Mouse (Mus musculus) heart, postnatal 0 days (tissue): ENCODE measurements around the gene Cbr4.

Experiments
- CTCF ChIP-seq: IDR thresholded peaks from 2 replicates; pipeline ENCODE4 v1.5.1; 2016; ENCODE audit warnings: antibody characterized with exemption, control low read depth, low read depth
- EP300 ChIP-seq: IDR thresholded peaks from 2 replicates; pipeline ENCODE4 v1.6.1; 2016; ENCODE audit warnings: antibody characterized with exemption, low read depth

- TF ChIP-seq EP300, result no peak
- no peak for TF ChIP-seq CTCF
Observed at GRCm38 (mm10) chr8:61537471-61537870, 49.9 kb downstream of the Cbr4 start.
